Mouse (Mus musculus) intestine, embryonic 15.5 days (tissue): ENCODE measurements around the gene Gm2115. TPM values are rescaled to one million over a fixed set of nuclear protein-coding genes. Genes with fewer than 3 reads are reported as not detected.

Experiments used
- ATAC-seq: fragments of 200-750 bp; cut with Nextera tagmentation; 2 replicates; pipeline ENCODE4 v1.8.0; 2017; ENCODE audit warnings: moderate TSS enrichment, moderate library complexity
- H3K27ac ChIP-seq: fragments of 300-500 bp; sonication (generic); 2 replicates; pipeline ENCODE4 v1.5.1; 2015; ENCODE audit warnings: mild to moderate bottlenecking, inconsistent platforms
- H3K27me3 ChIP-seq: fragments of 300-500 bp; sonication (generic); replicated peaks from 2 replicates; pipeline ENCODE4 v1.6.1; 2015; ENCODE audit warnings: inconsistent platforms
- H3K36me3 ChIP-seq: fragments of 300-500 bp; sonication (generic); 2 replicates; pipeline ENCODE4 v1.6.1; 2015; ENCODE audit warnings: inconsistent platforms
- H3K4me1 ChIP-seq: fragments of 300-500 bp; sonication (generic); replicated peaks from 2 replicates; pipeline ENCODE4 v1.6.1; 2015; ENCODE audit warnings: inconsistent platforms
- H3K4me2 ChIP-seq: fragments of 300-500 bp; sonication (generic); replicated peaks from 2 replicates; pipeline ENCODE4 v1.6.1; 2015; ENCODE audit warnings: mild to moderate bottlenecking, inconsistent platforms
- H3K4me3 ChIP-seq: fragments of 300-500 bp; sonication (generic); replicated peaks from 2 replicates; pipeline ENCODE4 v1.5.1; 2015; ENCODE audit warnings: inconsistent platforms
- H3K9ac ChIP-seq: fragments of 300-500 bp; sonication (generic); 2 replicates; pipeline ENCODE4 v1.6.1; 2015; ENCODE audit warnings: inconsistent platforms
- H3K9me3 ChIP-seq: fragments of 300-500 bp; sonication (generic); 2 replicates; pipeline ENCODE4 v1.6.1; 2016; ENCODE audit warnings: inconsistent platforms
- WGBS: fragments of 180-500 bp; shearing (Covaris S2); methylation state at CpG from one replicate; pipeline ENCODE4 v1.1.7; 2015; 5-methylcytosine and 5-hydroxymethylcytosine counted together
- polyA plus RNA-seq: library from polyadenylated mRNA; unstranded; fragments of >200 nt; fragmentation: Nextera tagmentation; extraction: Ambion mirVana; gene quantifications from 2 replicates; pipeline ENCODE4 v1.2.1, GENCODE M21; 2015

Gene Gm2115
- polyA plus RNA-seq, 1 experiment from 2014 or later: 0.88 TPM

- ATAC-seq: no peak
- Histone ChIP-seq H3K9me3 (no peaks in the 10 kb centered on the region), H3K4me2 (no peak overlapping the region), H3K27me3 (no peaks in the 10 kb centered on the region), H3K9ac (no peak overlapping the region), H3K4me1 (no peaks in the 10 kb centered on the region), H3K27ac (no peak overlapping the region), H3K36me3 (no peaks in the 10 kb centered on the region), H3K4me3 (no peak overlapping the region)
- WGBS: 87% methylated on average over 3 of the region's 3 CpGs
Observed at GRCm38 (mm10) chr7:84591347-84591746, 62.6 kb downstream of the Gm2115 start.

DNA sequence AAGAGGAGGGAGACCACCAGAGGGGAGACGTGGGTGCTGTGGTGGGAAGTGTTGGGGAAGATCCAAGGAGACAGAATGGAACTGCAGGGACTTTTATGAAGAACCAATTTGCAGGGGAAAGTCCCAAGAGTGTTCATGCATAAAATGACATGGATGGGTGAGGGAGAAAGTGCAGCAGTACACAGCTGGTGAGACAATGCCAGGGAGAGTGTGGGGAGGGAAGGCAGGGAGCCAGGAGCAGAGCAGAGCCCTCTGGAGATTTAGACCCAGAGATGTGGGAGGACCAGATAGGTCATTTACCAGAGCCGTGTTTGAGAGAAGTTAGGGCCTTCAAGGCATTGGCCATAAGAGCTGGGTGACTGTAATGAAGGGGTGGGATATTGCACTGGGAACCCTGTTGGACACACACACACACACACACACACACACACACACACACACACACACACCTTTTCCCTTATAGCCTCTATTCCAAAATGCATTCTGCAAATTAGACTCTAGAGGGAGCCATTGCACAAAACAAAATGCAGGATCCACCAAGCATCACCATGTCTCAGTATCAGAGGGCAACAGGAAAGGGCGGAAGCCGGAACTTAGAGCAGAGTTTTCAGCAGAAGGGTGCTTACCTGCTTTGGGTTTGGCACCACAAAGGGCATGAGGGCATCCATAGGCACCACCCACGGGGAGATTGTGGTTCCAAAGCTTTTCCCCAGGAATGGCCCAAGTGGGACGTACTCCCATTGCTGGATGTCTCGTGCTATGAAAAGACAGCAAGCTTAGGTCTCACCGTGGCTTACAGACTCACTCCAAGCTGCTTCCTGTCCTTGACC, 65.5 kb downstream of the Gm2115 start:
- Histone ChIP-seq H3K9ac (no peak overlapping the region), H3K4me2 (0 out of 2 replicates have a peak overlapping the region, but pooled peaks have one; percentile 22), H3K36me3 (no peaks in the 10 kb centered on the region), H3K27me3 (no peaks in the 10 kb centered on the region), H3K27ac (no peak overlapping the region), H3K9me3 (no peaks in the 10 kb centered on the region), H3K4me1 (no peaks in the 10 kb centered on the region), H3K4me3 (no peak overlapping the region)
- peak; percentile 79 for ATAC-seq
- WGBS: 47% methylated on average over 8 of the region's 8 CpGs

- no peak overlapping the region for H3K4me2 ChIP-seq
- no peak overlapping the region for H3K4me3 ChIP-seq
- no peaks in the 10 kb centered on the region for H3K27me3 ChIP-seq
- no peaks in the 10 kb centered on the region for H3K4me1 ChIP-seq
- H3K27ac ChIP-seq: no peak overlapping the region
- no peak overlapping the region for H3K9ac ChIP-seq
- H3K36me3 ChIP-seq: no peaks in the 10 kb centered on the region
- H3K9me3 ChIP-seq: no peaks in the 10 kb centered on the region
- peak; percentile 33; the same call in 1 of the 2 replicates for ATAC-seq
Observed at GRCm38 (mm10) chr7:84594917-84595303, 66.2 kb downstream of the Gm2115 start.

- Histone ChIP-seq H3K4me3 (no peak overlapping the region), H3K27me3 (no peaks in the 10 kb centered on the region), H3K27ac (no peak overlapping the region), H3K4me1 (no peaks in the 10 kb centered on the region), H3K9ac (no peak overlapping the region), H3K9me3 (no peaks in the 10 kb centered on the region), H3K4me2 (no peak overlapping the region), H3K36me3 (no peaks in the 10 kb centered on the region)
- 86% methylated on average over 3 of the region's 3 CpGs for WGBS
- ATAC-seq: no peak
Observed at GRCm38 (mm10) chr7:84596002-84596401, 67.2 kb downstream of the Gm2115 start.

DNA sequence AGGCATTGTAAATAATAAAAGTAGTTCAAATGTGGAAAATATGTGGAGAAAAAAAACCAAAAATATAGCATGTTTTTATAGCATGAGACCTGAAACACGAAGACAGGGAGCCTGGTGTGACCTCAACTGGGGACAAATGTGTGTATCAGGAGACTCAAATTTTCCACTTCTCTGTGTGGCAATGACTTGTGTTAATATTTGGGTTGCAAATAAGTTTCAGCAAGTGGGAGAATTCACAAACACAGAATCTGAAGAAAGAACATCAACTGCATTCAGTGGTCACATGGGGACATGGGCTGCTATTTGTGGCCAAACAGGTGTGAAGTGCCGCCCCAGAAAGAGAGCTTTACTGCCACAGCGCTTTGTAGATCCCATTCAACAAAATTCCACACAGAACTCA, 67.9 kb downstream of the Gm2115 start:
- Histone ChIP-seq H3K4me3 (no peak overlapping the region), H3K9me3 (no peaks in the 10 kb centered on the region), H3K4me2 (no peak overlapping the region), H3K27me3 (no peaks in the 10 kb centered on the region), H3K9ac (no peak overlapping the region), H3K4me1 (no peaks in the 10 kb centered on the region), H3K27ac (no peak overlapping the region), H3K36me3 (no peaks in the 10 kb centered on the region)
- 87% methylated on average over 3 of the region's 3 CpGs for WGBS
- ATAC-seq: no peak

DNA sequence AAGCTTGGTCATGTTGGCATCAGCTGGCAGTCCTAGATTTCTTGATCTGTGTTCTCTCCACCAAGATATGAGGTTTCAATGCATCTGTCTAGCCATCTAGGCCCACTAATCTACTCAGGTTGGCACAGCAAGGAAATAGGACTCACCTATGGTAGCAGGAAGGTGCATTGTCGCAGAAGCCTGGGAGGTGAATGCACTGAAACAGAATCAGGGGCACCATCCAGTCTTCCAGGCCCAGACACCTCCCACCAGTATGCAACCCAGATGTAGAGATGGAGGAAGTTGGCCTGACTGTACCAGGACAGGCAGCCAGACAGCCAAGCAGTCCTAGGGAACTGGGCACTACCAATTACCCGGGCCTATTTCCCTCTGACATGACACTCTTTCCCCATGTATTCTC, 71.9 kb downstream of the Gm2115 start:
- H3K4me2 ChIP-seq: no peak overlapping the region
- no peak overlapping the region for H3K4me3 ChIP-seq
- no peak overlapping the region for H3K27ac ChIP-seq
- WGBS: 94% methylated on average over 2 of the region's 2 CpGs
- 0 out of 2 replicates have a peak, but pooled peaks cover 3% of the 10 kb centered on the region for H3K4me1 ChIP-seq
- no peaks in the 10 kb centered on the region for H3K36me3 ChIP-seq
- H3K27me3 ChIP-seq: no peaks in the 10 kb centered on the region
- no peaks in the 10 kb centered on the region for H3K9me3 ChIP-seq
- no peak for ATAC-seq
- H3K9ac ChIP-seq: no peak overlapping the region

DNA sequence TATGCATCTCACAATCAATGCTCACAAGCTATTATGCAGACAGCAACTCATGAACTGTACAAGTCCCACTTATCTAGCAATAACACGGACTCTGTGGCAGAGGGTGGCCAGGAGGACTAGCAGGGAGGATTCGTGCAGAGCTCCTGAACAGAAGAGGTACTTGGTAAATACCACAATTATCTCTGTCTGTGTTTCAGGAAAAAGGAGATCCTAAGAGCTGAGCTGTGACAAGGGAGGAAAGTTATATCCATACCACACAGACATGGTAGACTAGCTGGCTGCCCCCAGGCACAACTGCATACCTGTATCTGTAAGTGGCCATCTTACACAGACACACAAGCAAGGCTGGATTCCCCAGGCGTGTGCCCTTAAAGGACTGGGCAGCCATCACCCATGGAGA, 72.6 kb downstream of the Gm2115 start:
- Histone ChIP-seq H3K27me3 (no peaks in the 10 kb centered on the region), H3K4me1 (0 out of 2 replicates have a peak, but pooled peaks cover 3% of the 10 kb centered on the region), H3K27ac (no peak overlapping the region), H3K4me3 (no peak overlapping the region), H3K36me3 (no peaks in the 10 kb centered on the region), H3K9ac (no peak overlapping the region), H3K4me2 (no peak overlapping the region), H3K9me3 (no peaks in the 10 kb centered on the region)
- ATAC-seq: no peak
- WGBS: 83% methylated on average over 3 of the region's 3 CpGs

- peak; percentile 58 for ATAC-seq
- H3K27ac ChIP-seq: no peak overlapping the region
- peak overlapping the region; percentile 92; the same call in 1 of the 2 replicates for H3K4me2 ChIP-seq
- H3K27me3 ChIP-seq: no peaks in the 10 kb centered on the region
- no peaks in the 10 kb centered on the region for H3K9me3 ChIP-seq
- H3K4me3 ChIP-seq: no peak overlapping the region
- H3K9ac ChIP-seq: no peak overlapping the region
- 0 out of 2 replicates have a peak, but pooled peaks cover 3% of the 10 kb centered on the region for H3K4me1 ChIP-seq
- H3K36me3 ChIP-seq: no peaks in the 10 kb centered on the region
- WGBS: 53% methylated on average over 3 of the region's 3 CpGs
Observed at GRCm38 (mm10) chr7:84604501-84604900, 75.7 kb downstream of the Gm2115 start.

- 0 out of 2 replicates have a peak, but pooled peaks cover 3% of the 10 kb centered on the region for H3K4me1 ChIP-seq
- ATAC-seq: peak; percentile 42
- peak overlapping the region; percentile 92 for H3K4me2 ChIP-seq
- H3K27me3 ChIP-seq: no peaks in the 10 kb centered on the region
- H3K9ac ChIP-seq: peak overlapping the region; percentile 40
- H3K36me3 ChIP-seq: no peaks in the 10 kb centered on the region
- H3K4me3 ChIP-seq: peak overlapping the region; percentile 58
- no peak overlapping the region for H3K27ac ChIP-seq
- 9% methylated on average over 19 of the region's 19 CpGs for WGBS
- H3K9me3 ChIP-seq: no peaks in the 10 kb centered on the region
Observed at GRCm38 (mm10) chr7:84605033-84605687, 76.4 kb downstream of the Gm2115 start.

DNA sequence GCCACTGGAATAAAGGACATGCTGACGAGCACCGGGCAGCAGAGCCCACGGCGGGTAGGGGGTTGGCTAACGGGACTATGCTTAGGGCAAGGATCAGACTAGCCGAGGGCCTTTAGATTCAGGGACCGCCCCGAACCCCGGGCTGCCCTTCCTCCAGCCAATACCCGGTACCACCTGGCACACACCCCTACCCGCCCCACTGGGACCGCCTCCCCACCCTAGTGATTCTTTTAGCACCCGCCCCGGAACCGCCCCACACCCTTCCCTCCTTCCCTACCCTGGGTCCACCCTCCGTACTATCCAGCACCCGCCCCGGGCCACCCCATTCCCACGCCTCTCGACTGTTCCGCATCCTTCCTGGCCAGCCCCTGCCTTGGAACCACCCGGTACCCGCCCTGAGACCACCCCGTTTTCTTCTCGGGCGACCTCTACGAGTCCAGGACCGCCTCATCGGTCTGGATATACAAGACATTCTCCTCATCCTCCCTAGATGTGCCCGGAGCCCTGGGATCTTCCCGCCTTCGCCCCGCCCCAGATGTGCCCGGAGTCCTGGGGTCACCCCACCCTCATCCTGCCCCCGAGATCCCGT, 77.0 kb downstream of the Gm2115 start:
- Histone ChIP-seq H3K36me3 (no peaks in the 10 kb centered on the region), H3K27me3 (no peaks in the 10 kb centered on the region), H3K9ac (peak overlapping the region; percentile 40), H3K4me3 (peak overlapping the region; percentile 58), H3K4me1 (0 out of 2 replicates have a peak, but pooled peaks cover 3% of the 10 kb centered on the region), H3K9me3 (no peaks in the 10 kb centered on the region), H3K4me2 (peak overlapping the region; percentile 92), H3K27ac (no peak overlapping the region)
- peak; percentile 93 for ATAC-seq
- under 1% methylated on average over 36 of the region's 36 CpGs for WGBS

DNA sequence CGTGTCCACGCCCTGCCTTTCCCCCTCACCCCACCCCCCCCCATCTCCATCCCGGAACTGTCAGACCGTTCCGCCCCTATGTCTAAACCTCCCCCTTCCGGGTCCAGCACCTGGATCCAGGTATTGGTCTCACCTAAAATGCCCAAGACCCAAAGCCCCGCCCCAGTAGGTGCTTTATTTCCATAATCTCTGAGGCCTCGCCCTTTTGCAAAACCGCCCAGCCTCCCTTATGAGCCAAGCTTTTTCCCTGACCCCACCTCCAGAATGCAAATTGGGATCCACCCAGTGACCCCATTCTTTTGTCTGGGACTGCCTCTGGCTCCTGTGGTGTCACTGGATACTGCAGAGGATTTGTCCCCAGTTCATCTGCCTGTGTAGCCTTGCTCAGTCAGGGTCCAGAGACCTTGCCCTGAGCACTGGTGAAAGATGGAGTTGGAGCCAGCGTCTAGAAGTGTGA, 77.6 kb downstream of the Gm2115 start, which contains the start of gene Fah:
Gene Fah, minus strand, starts transcription at position 430 of the 457 bp plus-strand sequence.
- no peak within 1 kb of the TSS for H3K27ac ChIP-seq

GRCm38 (mm10) chr7:84611609-84612008, 82.9 kb downstream of the Gm2115 start:
- ATAC-seq: no peak
- Histone ChIP-seq H3K4me1 (no peaks in the 10 kb centered on the region), H3K9ac (no peak overlapping the region), H3K4me2 (no peak overlapping the region), H3K27ac (no peak overlapping the region), H3K27me3 (no peaks in the 10 kb centered on the region), H3K36me3 (no peaks in the 10 kb centered on the region), H3K9me3 (no peaks in the 10 kb centered on the region), H3K4me3 (no peak overlapping the region)
- 87% methylated on average over 1 of the region's 1 CpGs for WGBS

More for the DNA sequence above, 77.6 kb downstream of the Gm2115 start, which contains the start of gene Fah:
- WGBS: 3% methylated on average over 10 of the region's 10 CpGs
- Histone ChIP-seq H3K9ac (peak within 1 kb of the TSS; percentile 40), H3K9me3 (no peaks in the 10 kb centered on the region), H3K4me3 (peak within 1 kb of the TSS; percentile 58), H3K36me3 (no peaks in the 10 kb centered on the region), H3K27me3 (no peaks in the 10 kb centered on the region), H3K4me1 (0 out of 2 replicates have a peak, but pooled peaks cover 3% of the 10 kb centered on the region), H3K4me2 (peak within 1 kb of the TSS; percentile 92)
- ATAC-seq: no peak; the same call in 1 of the 2 replicates
